In the genomic region with DNA sequence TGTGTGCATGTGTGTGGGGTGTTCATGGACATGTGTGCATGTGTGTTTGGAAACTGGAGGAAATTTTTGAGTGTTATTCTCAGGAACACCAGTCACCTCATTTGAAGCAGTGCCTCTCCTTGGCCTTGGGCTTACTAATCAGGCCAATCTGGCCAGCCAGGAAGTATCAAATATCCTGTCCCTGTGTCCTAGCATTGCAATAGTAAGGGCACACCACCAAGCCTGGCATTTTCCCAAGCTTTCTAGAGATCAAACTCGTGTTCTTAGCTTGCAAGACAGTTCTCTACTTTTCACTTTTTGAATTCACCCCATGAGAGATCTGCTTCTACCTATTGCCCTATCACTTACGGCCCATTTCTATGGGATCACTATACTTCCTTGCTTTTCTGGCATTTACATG, we compare ENCODE assay signal across 22 mouse cellular contexts.
A peak's percentile ranks its signal among the peaks of the same experiment; 100 is the strongest.
DNase-seq lines count a peak whose midpoint lies in the region; ATAC-seq and TF ChIP-seq lines count a peak whose summit lies in the region.
"Had no signal": no experiment of that assay in that cellular context is flagged by ENCODE, and none has a peak within 500 bp of the region (broad histone marks: within the 10 kb centered on the region; RNA-seq: fewer than 3 reads in every experiment).

No protein-coding gene starts in this region.

- ATAC-seq in liver, embryonic 11.5 days (replicated peaks; ENCODE audit: low FRiP score): no peak
- ATAC-seq: forebrain, embryonic 15.5 days; hindbrain, embryonic 16.5 days; intestine, embryonic 15.5 days; liver, embryonic 12.5 days had no signal

- TF ChIP-seq POLR2A in liver, adult 2 months (IDR thresholded peaks at IDR 0.05; ENCODE audit: extremely low read depth, insufficient read depth, low read length): no peak

- H3K27ac ChIP-seq in liver, adult 2 months (replicated peaks; ENCODE audit: insufficient read depth, low read depth, low read length): no peak overlapping the region
- H3K27ac ChIP-seq in liver, embryonic 11.5 days (ENCODE audit: low read depth, low read length): no peak overlapping the region
- H3K27ac ChIP-seq: forebrain, embryonic 15.5 days; hindbrain, embryonic 10.5 days; intestine, embryonic 15.5 days; layer of hippocampus, adult 2 months; liver, embryonic 12.5 days; lung, embryonic 15.5 days; midbrain, embryonic 12.5 days; neural tube, embryonic 15.5 days had no signal

- intact Hi-C loops in heart, postnatal 36 days (cut with DNase I): no loop called here

- no peak overlapping the region for H3K4me2 ChIP-seq in liver, embryonic 11.5 days
- H3K4me2 ChIP-seq: forebrain, embryonic 15.5 days; heart, embryonic 11.5 days; intestine, embryonic 15.5 days; liver, embryonic 12.5 days; lung, embryonic 15.5 days; midbrain, embryonic 12.5 days; neural tube, embryonic 15.5 days had no signal

- peak; percentile 14 for DNase-seq in embryo, embryonic 10 days (ENCODE audit: low spot score)
- no peak for DNase-seq in embryo, embryonic 9.5 days (ENCODE audit: extremely low spot score)
- DNase-seq in liver, adult 2 months (ENCODE audit: extremely low read depth, low read depth, low spot score): peak; percentile 9
- no peak for DNase-seq in liver, embryonic 11.5 days (ENCODE audit: low spot score)
- DNase-seq in 3T3-L1 (ENCODE audit: low read depth, low spot score): peak; percentile 53
- peak; percentile 3 for DNase-seq in embryo, embryonic 10.5 days (ENCODE audit: low spot score)
- DNase-seq in heart, postnatal 36 days: no peak
- DNase-seq: cerebellum, adult 11-12 months; cerebellum, postnatal 10 days; kidney, adult 9 months; kidney, postnatal 25 days; right cerebral cortex, adult 18-20 months had no signal

- H3K4me3 ChIP-seq in liver, adult 2 months (ENCODE audit: insufficient read depth, low read depth, low read length): no peak overlapping the region
- H3K4me3 ChIP-seq in liver, embryonic 11.5 days (ENCODE audit: low read depth, low read length): no peak overlapping the region
- H3K4me3 ChIP-seq: forebrain, embryonic 15.5 days; hindbrain, embryonic 10.5 days; intestine, embryonic 15.5 days; layer of hippocampus, adult 2 months; liver, embryonic 12.5 days; lung, embryonic 15.5 days; midbrain, embryonic 12.5 days; neural tube, embryonic 15.5 days had no signal

- no peak overlapping the region for H3K9ac ChIP-seq in liver, adult 2 months (ENCODE audit: low read depth, low read length)
- no peak overlapping the region for H3K9ac ChIP-seq in liver, embryonic 11.5 days (ENCODE audit: low read depth, low read length)
- H3K9ac ChIP-seq: forebrain, embryonic 15.5 days; intestine, embryonic 15.5 days; liver, embryonic 12.5 days; lung, embryonic 15.5 days; midbrain, embryonic 12.5 days; neural tube, embryonic 15.5 days had no signal

- no peaks in the 10 kb centered on the region for H3K79me2 ChIP-seq in liver, adult 2 months (ENCODE audit: control insufficient read depth, insufficient read depth, low read length)

- no peaks in the 10 kb centered on the region for H3K36me3 ChIP-seq in liver, adult 2 months (ENCODE audit: control insufficient read depth, insufficient read depth, low read length)
- H3K36me3 ChIP-seq in liver, embryonic 11.5 days (ENCODE audit: control insufficient read depth, insufficient read depth, low read length): no peaks in the 10 kb centered on the region
- H3K36me3 ChIP-seq: forebrain, embryonic 15.5 days; hindbrain, embryonic 10.5 days; intestine, embryonic 15.5 days; liver, embryonic 12.5 days; lung, embryonic 15.5 days; midbrain, embryonic 12.5 days; neural tube, embryonic 15.5 days had no signal

- H3K27me3 ChIP-seq in liver, adult 2 months (ENCODE audit: control insufficient read depth, insufficient read depth, low read length): no peaks in the 10 kb centered on the region
- H3K27me3 ChIP-seq in liver, embryonic 11.5 days (replicated peaks; ENCODE audit: control insufficient read depth, insufficient read depth, low read length): no peaks in the 10 kb centered on the region
- H3K27me3 ChIP-seq: forebrain, embryonic 15.5 days; intestine, embryonic 15.5 days; liver, embryonic 12.5 days; lung, embryonic 15.5 days; midbrain, embryonic 12.5 days; neural tube, embryonic 15.5 days had no signal

- TF ChIP-seq CTCF in liver, adult 2 months (IDR thresholded peaks at IDR 0.05; ENCODE audit: low read depth, low read length): no peak

- WGBS in liver, adult 2 months: 66% methylated on average over 2 of the region's 2 CpGs
- WGBS in liver, embryonic 11.5 days: 73% methylated on average over 2 of the region's 2 CpGs

- no peaks in the 10 kb centered on the region for H3K9me3 ChIP-seq in liver, embryonic 11.5 days (ENCODE audit: control insufficient read depth, low read length)
- H3K9me3 ChIP-seq: forebrain, embryonic 15.5 days; hindbrain, embryonic 10.5 days; intestine, embryonic 15.5 days; liver, embryonic 12.5 days; lung, embryonic 15.5 days; midbrain, embryonic 12.5 days; neural tube, embryonic 15.5 days had no signal

- no peaks in the 10 kb centered on the region for H3K4me1 ChIP-seq in liver, adult 2 months (ENCODE audit: control insufficient read depth, insufficient read depth, low read length)
- H3K4me1 ChIP-seq in liver, embryonic 11.5 days (replicated peaks; ENCODE audit: control insufficient read depth, insufficient read depth, low read length): no peaks in the 10 kb centered on the region
- H3K4me1 ChIP-seq: forebrain, embryonic 15.5 days; hindbrain, embryonic 10.5 days; intestine, embryonic 15.5 days; liver, embryonic 12.5 days; lung, embryonic 15.5 days; midbrain, embryonic 12.5 days; neural tube, embryonic 15.5 days had no signal

Comparison
In these comparisons a context has a peak if more than half of its experiments do, and no peak if none do; other contexts are left out.
1. DNase-seq: peak in embryo, embryonic 10 days (single experiment), liver, adult 2 months (single experiment), 3T3-L1 (single experiment) and embryo, embryonic 10.5 days (single experiment); none in embryo, embryonic 9.5 days (single experiment), liver, embryonic 11.5 days (single experiment) and heart, postnatal 36 days (0 of 2).